ENCODE assay signal across 30 mouse cellular contexts in the genomic region with DNA sequence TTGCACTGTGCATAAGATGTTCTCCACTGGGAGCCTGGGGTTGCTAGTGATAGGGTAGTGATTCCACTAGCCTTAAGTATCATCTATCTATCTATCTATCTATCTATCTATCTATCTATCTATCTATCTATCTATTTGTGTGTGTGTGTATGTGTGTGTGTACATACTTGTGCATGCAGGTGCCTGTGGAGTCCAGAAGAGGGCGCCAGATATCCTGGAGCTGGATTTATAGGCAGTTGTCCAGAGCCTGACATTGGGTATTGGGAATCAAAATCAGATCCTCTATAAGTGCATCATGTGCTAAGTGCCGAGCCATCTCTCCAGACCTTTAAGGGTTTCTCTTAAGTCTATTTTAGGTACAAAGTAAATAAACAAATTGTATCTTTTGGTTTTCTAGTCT.
DNase-seq lines count a peak whose midpoint lies in the region; ATAC-seq and TF ChIP-seq lines count a peak whose summit lies in the region.
"Had no signal": no experiment of that assay in that cellular context is flagged by ENCODE, and none has a peak within 500 bp of the region (broad histone marks: within the 10 kb centered on the region; RNA-seq: fewer than 3 reads in every experiment).

No protein-coding gene starts in this region.

- no peak overlapping the region for H3K27ac ChIP-seq in layer of hippocampus, adult 2 months
- no peak overlapping the region for H3K27ac ChIP-seq in lung, postnatal 0 days (ENCODE audit: low read length)
- no peak overlapping the region for H3K27ac ChIP-seq in ES-E14 (ENCODE audit: insufficient read depth, low read depth, low read length, poor library complexity, severe bottlenecking)
- H3K27ac ChIP-seq: embryonic facial prominence, embryonic 10.5 days; forebrain, embryonic 13.5 days; heart, embryonic 13.5 days; hindbrain, embryonic 15.5 days; liver, embryonic 15.5 days; neural tube, embryonic 12.5 days had no signal

- in situ Hi-C loops in ES-E14 (cut with MboI; ENCODE audit: low sequenced_read_pairs in 2 of 2, unreplicated experiment in 2 of 2) = no loop called here

- TF ChIP-seq CTCF in layer of hippocampus, adult 2 months (conservative IDR thresholded peaks at IDR 0.05) = peak; percentile 47
- TF ChIP-seq CTCF in lung, postnatal 0 days (IDR thresholded peaks at IDR 0.05) = 0 out of 2 replicates have a peak, but pooled peaks have one; percentile 24
- TF ChIP-seq CTCF in lung, adult 2 months (IDR thresholded peaks at IDR 0.05; ENCODE audit: insufficient read depth, low read length) = no peak

- ATAC-seq in lung, postnatal 0 days = no peak
- ATAC-seq: forebrain, embryonic 13.5 days had no signal

- no peak overlapping the region for H3K4me3 ChIP-seq in layer of hippocampus, adult 2 months
- H3K4me3 ChIP-seq in lung, postnatal 0 days (ENCODE audit: low read depth, low read length) = no peak overlapping the region
- no peak overlapping the region for H3K4me3 ChIP-seq in lung, adult 2 months (replicated peaks; ENCODE audit: extremely low read depth, low read depth, low read length)
- H3K4me3 ChIP-seq in ES-E14 (ENCODE audit: insufficient read depth in 1 of 2, low read depth in 1 of 2, low read length in 2 of 2, poor library complexity in 1 of 2, severe bottlenecking in 1 of 2) = no peak overlapping the region
- H3K4me3 ChIP-seq: embryonic facial prominence, embryonic 10.5 days; embryonic facial prominence, embryonic 15.5 days; forebrain, embryonic 13.5 days; heart, embryonic 13.5 days; hindbrain, embryonic 15.5 days; liver, embryonic 15.5 days; neural tube, embryonic 12.5 days had no signal

- H3K4me1 ChIP-seq in lung, postnatal 0 days (ENCODE audit: insufficient read depth, low read depth, low read length) = no peaks in the 10 kb centered on the region
- H3K4me1 ChIP-seq in lung, adult 2 months (ENCODE audit: control insufficient read depth, insufficient read depth, low read length) = no peaks in the 10 kb centered on the region; the same call in 1 of the 2 replicates
- no peaks in the 10 kb centered on the region for H3K4me1 ChIP-seq in ES-E14 (ENCODE audit: control insufficient read depth in 2 of 2, insufficient read depth in 2 of 2, low read length in 2 of 2, poor library complexity in 1 of 2)
- H3K4me1 ChIP-seq: embryonic facial prominence, embryonic 10.5 days; forebrain, embryonic 13.5 days; heart, embryonic 13.5 days; hindbrain, embryonic 15.5 days; liver, embryonic 15.5 days; neural tube, embryonic 12.5 days had no signal

- no peaks in the 10 kb centered on the region for H3K27me3 ChIP-seq in lung, postnatal 0 days (replicated peaks; ENCODE audit: insufficient read depth, low read length)
- H3K27me3 ChIP-seq: embryonic facial prominence, embryonic 15.5 days; forebrain, embryonic 13.5 days; heart, embryonic 13.5 days; hindbrain, embryonic 15.5 days; liver, embryonic 15.5 days; neural tube, embryonic 12.5 days had no signal

- no peak for TF ChIP-seq POLR2A in lung, adult 2 months (IDR thresholded peaks at IDR 0.05; ENCODE audit: borderline replicate concordance, extremely low read depth, low read depth, low read length)

- 80% methylated on average over 2 of the region's 2 CpGs for WGBS in lung, postnatal 0 days
- 76% methylated on average over 2 of the region's 2 CpGs for WGBS in lung, adult 2 months

- no peak overlapping the region for H3K4me2 ChIP-seq in lung, postnatal 0 days (replicated peaks; ENCODE audit: low read depth, low read length)
- H3K4me2 ChIP-seq: embryonic facial prominence, embryonic 15.5 days; forebrain, embryonic 13.5 days; heart, embryonic 13.5 days; hindbrain, embryonic 15.5 days; liver, embryonic 15.5 days; neural tube, embryonic 12.5 days had no signal

- H3K9me3 ChIP-seq in lung, postnatal 0 days (ENCODE audit: low read length) = no peaks in the 10 kb centered on the region
- no peaks in the 10 kb centered on the region for H3K9me3 ChIP-seq in ES-E14 (ENCODE audit: control insufficient read depth, insufficient read depth, low read depth, low read length)
- H3K9me3 ChIP-seq: embryonic facial prominence, embryonic 10.5 days; embryonic facial prominence, embryonic 15.5 days; forebrain, embryonic 13.5 days; heart, embryonic 13.5 days; hindbrain, embryonic 15.5 days; liver, embryonic 15.5 days; neural tube, embryonic 12.5 days had no signal

- no peak overlapping the region for H3K9ac ChIP-seq in lung, postnatal 0 days (replicated peaks; ENCODE audit: low read depth)
- no peak overlapping the region for H3K9ac ChIP-seq in ES-E14 (ENCODE audit: insufficient read depth, low read depth, low read length, poor library complexity, severe bottlenecking)
- H3K9ac ChIP-seq: embryonic facial prominence, embryonic 15.5 days; forebrain, embryonic 13.5 days; heart, embryonic 13.5 days; hindbrain, embryonic 15.5 days; liver, embryonic 15.5 days; neural tube, embryonic 12.5 days had no signal

- no peaks in the 10 kb centered on the region for H3K36me3 ChIP-seq in lung, postnatal 0 days (ENCODE audit: insufficient read depth, low read length)
- H3K36me3 ChIP-seq in ES-E14 (ENCODE audit: control insufficient read depth, insufficient read depth, low read length, poor library complexity, severe bottlenecking) = no peaks in the 10 kb centered on the region
- H3K36me3 ChIP-seq: embryonic facial prominence, embryonic 10.5 days; embryonic facial prominence, embryonic 15.5 days; heart, embryonic 13.5 days; hindbrain, embryonic 15.5 days; liver, embryonic 15.5 days; neural tube, embryonic 12.5 days had no signal

- no peak for TF ChIP-seq EP300 in lung, postnatal 0 days (IDR thresholded peaks at IDR 0.05)

- DNase-seq in layer of hippocampus, adult 2 months (ENCODE audit: low spot score in 2 of 2) = no peak
- no peak for DNase-seq in layer of hippocampus, adult 8-10 months (ENCODE audit: low spot score in 2 of 2)
- no peak for DNase-seq in lung, postnatal 0 days (ENCODE audit: low spot score)
- DNase-seq in lung, adult 2 months = no peak
- DNase-seq in ES-E14 (ENCODE audit: low read depth, low spot score) (no peak), R1 (ENCODE audit: low read depth, low spot score) (peak; percentile 57)
- no peak for DNase-seq in spleen, postnatal 4 days (ENCODE audit: low spot score in 2 of 2)
- no peak for DNase-seq in gastrocnemius, adult 18-20 months (ENCODE audit: low spot score)
- DNase-seq: adrenal gland, adult 8-10 months; B cell, adult 2 months; cerebellum, adult 2 months; cerebellum, postnatal 14 days; gastrocnemius, postnatal 25 days; heart, adult 18-20 months; heart, postnatal 10 days; kidney, adult 9 months; kidney, postnatal 14 days; left cerebral cortex, postnatal 4 days; lung, postnatal 10 days; midbrain, embryonic 14.5 days; right cerebral cortex, adult 18-20 months; spleen, adult 18-20 months; thymus, postnatal 14 days had no signal

TF ChIP-seq in ES-E14, 5 proteins besides CTCF, POLR2A, EP300 and RAD21:
- TF ChIP-seq ZC3H11A (IDR thresholded peaks at IDR 0.05; ENCODE audit: borderline replicate concordance, low read depth, low read length) (0 out of 2 replicates have a peak, but pooled peaks have one; percentile 19), HCFC1 (IDR thresholded peaks at IDR 0.05; ENCODE audit: borderline replicate concordance, insufficient read depth, low read length) (no peak)
